Mouse (Mus musculus) monocyte, adult 5-6 weeks (primary cell): Measurements from ENCODE around the gene Emid1. TPM values are rescaled to one million over a fixed set of nuclear protein-coding genes. Genes with fewer than 3 reads are reported as not detected.
A peak's percentile ranks its signal among the peaks of the same experiment; 100 is the strongest.

Experiments
- ATAC-seq: fragments of 153-309, 156-312 bp; replicated peaks from 2 replicates; pipeline ENCODE4 v1.8.0; 2017; ENCODE audit warnings: mild to moderate bottlenecking; ENCODE audit not compliant: low TSS enrichment, insufficient number of reproducible peaks, severe bottlenecking, poor library complexity, low FRiP score
- total RNA-seq: library from RNA; stranded (forward); fragments of 200-1000, 200-491, 200-594 nt; gene quantifications from 3 replicates; pipeline ENCODE4 v1.2.3, GENCODE M21; 2017

Gene Emid1
- total RNA-seq, 1 experiment from 2014 or later, result 10.2 TPM

- no peak for ATAC-seq
Observed at GRCm38 (mm10) chr11:5165471-5165916, 13.4 kb upstream of the Emid1 start.

DNA sequence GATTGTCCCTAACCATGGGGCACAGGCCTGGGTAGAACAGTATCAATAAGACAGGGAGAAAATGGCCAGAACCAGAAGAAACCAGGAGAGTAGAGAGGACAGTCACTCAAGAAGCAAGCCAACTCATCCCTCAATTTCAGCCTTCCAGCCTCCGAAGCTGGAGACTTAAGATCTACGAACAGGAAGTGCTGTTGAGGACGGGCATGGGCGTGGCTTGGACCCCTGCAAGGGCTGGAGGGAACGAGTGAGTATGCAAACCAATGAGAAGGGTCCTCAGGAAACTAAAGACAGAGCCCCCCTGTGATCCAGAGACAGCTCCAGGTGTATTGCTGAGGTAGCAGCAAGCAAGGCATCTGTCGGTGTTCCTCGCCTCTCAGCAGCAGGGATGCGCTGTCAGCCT is 12.3 kb upstream of the Emid1 start:
- no peak for ATAC-seq

GRCm38 (mm10) chr11:5163421-5163820 is 11.4 kb upstream of the Emid1 start:
- ATAC-seq, result no peak

GRCm38 (mm10) chr11:5160722-5161485 is 8.8 kb upstream of the Emid1 start:
- ATAC-seq, result no peak

DNA sequence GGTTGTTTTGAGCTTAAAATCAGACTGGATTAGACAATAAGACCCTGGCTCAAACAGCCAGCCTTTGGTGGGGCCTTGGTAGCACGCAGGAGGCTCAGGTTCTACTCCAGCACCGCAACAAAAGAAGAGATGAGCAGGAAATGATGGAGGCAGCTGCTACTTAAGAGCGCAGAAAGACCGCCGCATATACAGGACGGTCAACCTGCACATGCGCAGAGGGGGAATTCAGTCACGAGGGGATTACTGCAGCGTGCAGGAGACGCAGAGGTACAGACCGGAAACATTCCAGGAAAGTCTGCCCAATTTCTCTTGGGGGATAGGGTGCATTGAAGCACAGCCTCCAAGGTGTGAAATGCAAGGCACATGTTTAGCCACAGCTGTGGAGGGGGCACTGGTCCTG is 6.0 kb upstream of the Emid1 start:
- no peak for ATAC-seq

- ATAC-seq, result no peak
Observed at GRCm38 (mm10) chr11:5154961-5155805, 3.1 kb upstream of the Emid1 start.

DNA sequence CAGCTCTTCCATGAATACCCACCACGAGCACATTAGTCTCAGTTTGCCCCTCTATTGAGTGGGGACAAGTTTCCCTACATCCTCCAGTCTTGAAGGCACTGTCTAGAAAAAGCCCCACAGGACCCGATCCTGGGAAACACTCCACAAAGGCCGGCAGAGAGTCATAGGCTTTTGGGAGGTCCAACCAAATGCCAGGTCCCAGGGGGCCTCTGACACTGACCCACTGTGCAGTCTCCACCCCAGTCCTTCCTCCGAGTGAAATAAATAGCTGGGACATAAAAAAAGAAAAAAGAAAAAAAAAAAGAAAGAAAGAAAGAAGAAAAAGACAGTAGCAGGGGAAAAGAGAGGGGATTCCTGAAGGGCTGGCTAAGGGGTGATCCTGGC is 818 bp downstream of the Emid1 start:
- no peak for ATAC-seq

GRCm38 (mm10) chr11:5150416-5151246 is 1.4 kb downstream of the Emid1 start:
- 0 out of 2 replicates have a peak, but pooled peaks have one; percentile 22 for ATAC-seq

DNA sequence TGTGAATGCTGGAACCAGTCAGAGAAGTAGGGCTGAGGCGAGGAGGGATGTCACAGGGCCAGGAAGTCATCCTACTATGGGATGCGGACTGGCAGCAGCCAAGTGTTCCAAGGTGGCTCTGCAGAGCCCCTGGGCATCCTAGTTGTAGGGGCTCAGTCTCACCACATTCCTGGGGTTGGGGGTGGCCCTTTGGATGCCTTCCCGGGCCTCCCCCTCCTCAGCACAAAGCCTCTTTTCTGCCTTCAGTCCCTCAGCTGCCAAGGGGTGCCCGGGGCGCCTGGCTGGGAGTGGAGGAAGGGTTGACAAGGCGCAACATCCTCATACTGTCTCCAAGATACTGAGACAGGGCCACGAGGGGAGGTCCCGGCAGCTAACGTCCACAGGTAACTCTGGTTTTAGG is 2.1 kb downstream of the Emid1 start:
- ATAC-seq, result no peak

DNA sequence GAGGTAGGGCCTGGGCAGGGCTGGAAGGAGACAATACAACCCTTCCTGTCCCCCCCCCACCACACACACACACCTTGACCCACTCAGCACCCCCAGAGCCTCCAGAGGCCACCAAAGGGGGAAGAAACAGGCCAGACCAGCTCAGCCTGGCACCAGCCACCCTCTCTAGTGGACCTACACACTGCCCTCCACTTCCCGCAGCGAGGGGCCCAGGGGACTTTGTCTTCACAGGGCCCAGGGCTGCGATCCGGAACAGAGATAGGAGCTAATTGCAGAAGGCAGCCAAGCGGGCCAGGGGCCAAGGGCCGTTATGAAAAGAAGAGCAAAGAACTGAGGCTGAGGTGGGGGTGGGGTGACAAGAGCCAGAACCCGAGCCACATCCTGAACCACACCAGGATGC is 2.8 kb downstream of the Emid1 start:
- no peak for ATAC-seq

GRCm38 (mm10) chr11:5145600-5145999 is 6.5 kb downstream of the Emid1 start:
- ATAC-seq, result no peak

GRCm38 (mm10) chr11:5141965-5142364 is 10.1 kb downstream of the Emid1 start:
- ATAC-seq, result no peak; the same call in 1 of the 2 replicates

DNA sequence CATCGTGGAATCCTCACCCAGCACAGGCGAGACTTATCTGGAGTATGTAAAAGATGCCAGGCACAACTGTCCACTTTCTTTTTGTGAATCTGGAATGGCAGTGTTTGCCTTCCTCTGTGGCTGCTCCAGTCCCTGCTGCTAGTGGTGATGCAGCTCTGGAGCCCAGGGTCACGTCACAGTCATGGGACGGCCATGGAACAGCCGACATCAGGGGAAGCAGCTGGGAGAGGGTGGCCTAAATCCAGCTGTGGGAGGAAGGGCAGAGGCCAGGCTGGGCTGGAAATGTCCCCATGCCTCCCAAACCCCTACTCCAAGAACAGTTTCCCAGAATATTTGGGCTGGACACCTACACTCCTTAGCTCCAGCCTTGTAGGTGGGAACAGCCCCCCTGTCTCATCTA is 10.8 kb downstream of the Emid1 start:
- ATAC-seq, result no peak

GRCm38 (mm10) chr11:5140619-5141018 is 11.4 kb downstream of the Emid1 start:
- no peak for ATAC-seq

DNA sequence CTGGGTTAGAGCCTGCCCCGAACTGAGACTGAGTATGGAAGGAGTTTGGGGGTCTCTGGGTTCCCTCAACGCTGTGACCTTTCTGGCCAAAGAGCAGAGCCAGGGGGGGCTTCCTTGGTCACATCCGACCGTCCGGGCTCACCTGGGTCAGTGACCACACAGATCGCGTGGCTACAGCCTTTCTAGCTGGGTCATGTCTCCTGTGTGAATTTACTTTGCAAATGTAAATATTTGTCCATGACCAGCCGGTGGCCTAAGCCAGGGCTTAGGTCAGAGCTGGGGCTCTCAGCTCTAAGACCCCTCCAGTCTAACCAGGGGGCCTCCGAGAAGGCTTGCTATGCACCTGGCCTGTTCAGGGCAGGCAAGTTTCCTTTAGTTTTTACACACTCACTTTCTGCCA is 12.7 kb downstream of the Emid1 start:
- no peak for ATAC-seq

GRCm38 (mm10) chr11:5138642-5139041 is 13.4 kb downstream of the Emid1 start:
- ATAC-seq, result no peak

GRCm38 (mm10) chr11:5135914-5136313 is 16.1 kb downstream of the Emid1 start:
- no peak for ATAC-seq

- no peak for ATAC-seq
Observed at GRCm38 (mm10) chr11:5132751-5133150, 19.3 kb downstream of the Emid1 start.

GRCm38 (mm10) chr11:5130111-5130665 is 21.9 kb downstream of the Emid1 start:
- ATAC-seq, result peak; percentile 15
